Mouse (Mus musculus): Measurements from ENCODE around the gene Mmp15. TPM values are rescaled to one million over a fixed set of nuclear protein-coding genes. Genes with fewer than 3 reads are reported as not detected.

Mmp15 gene
- polyA plus RNA-seq, 1 experiment from 2014 or later, result 11.9 TPM

DNA sequence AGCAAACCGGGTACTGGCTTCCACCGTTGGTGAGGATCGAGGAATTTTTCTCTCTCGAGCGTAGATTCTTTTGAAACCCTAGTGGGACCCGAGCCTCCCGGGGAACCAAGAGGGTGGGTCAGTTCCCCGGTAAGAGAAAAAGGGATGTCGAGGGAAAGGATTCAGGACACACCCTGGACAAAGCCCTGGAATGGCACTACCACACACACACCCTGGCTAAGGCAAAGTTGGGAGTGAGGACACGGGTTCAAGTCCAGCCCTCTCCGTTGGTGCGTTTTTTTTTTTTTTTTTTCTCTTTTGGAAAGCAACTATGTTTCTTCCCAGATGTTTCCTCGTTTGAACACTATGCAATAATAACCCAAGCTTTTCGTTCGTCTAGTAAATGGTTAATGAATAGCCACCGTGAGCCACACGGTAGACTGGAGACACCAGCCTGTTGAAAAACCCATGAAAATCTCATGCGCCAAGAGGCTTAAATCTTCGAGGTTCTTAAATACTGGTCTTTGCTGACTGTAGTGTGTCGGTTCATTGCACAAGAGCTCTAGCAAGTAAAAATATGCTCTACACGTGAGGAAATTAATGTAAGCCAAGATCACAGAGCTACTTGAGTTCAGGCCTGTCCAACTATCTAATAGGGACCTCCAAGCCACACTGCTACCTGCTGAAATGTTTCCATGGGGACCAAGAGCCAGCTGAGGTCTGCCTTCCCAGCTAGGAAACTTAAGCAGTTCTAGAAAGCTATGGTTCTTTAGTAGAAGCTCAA lies 19.4 kb upstream of the Mmp15 start:
- WGBS, result 11% methylated on average over 21 of the region's 21 CpGs
- ATAC-seq, result peak; percentile 13; the same call in 1 of the 2 replicates
- TF ChIP-seq CTCF (IDR thresholded peaks at IDR 0.05; ENCODE audit: low read depth), result no peak

DNA sequence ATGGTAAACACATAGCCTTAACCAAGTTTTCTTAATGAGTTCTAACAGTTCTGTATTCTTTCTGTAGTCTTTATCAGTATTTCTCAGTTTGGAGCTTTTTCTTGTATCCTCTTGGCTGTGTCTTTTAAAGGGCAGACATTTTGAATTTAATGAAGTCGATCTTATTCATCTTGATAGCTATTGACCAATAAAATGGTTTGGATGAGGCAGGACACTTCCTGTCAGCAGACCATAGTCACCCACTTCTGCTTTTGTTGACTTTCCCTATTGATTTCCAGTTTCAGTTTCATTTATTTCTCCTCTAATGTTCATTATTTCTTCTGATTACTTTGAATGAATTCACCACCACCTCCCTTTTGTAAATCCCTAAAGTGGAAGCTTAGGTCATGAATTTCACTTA lies 16.4 kb upstream of the Mmp15 start:
- no peaks in the 10 kb centered on the region for H3K9me3 ChIP-seq (ENCODE audit: control insufficient read depth)
- no peak for ATAC-seq
- no peak overlapping the region for H3K4me3 ChIP-seq (ENCODE audit: low read depth, low read length)
- 0 out of 2 replicates have a peak, but pooled peaks cover 3% of the 10 kb centered on the region for H3K4me1 ChIP-seq (replicated peaks; ENCODE audit: control insufficient read depth, insufficient read depth, low read length)
- no peak overlapping the region for H3K27ac ChIP-seq (ENCODE audit: low read depth, low read length)
- no peak overlapping the region for H3K4me2 ChIP-seq (replicated peaks; ENCODE audit: low read depth)
- no peaks in the 10 kb centered on the region for H3K27me3 ChIP-seq (replicated peaks; ENCODE audit: control insufficient read depth, insufficient read depth, low read length)
- H3K36me3 ChIP-seq (ENCODE audit: control insufficient read depth, insufficient read depth), result peaks cover 49% of the 10 kb centered on the region
- 92% methylated on average over 1 of the region's 1 CpGs for WGBS
- no peak overlapping the region for H3K9ac ChIP-seq (ENCODE audit: low read depth, low read length)
- no peak for TF ChIP-seq CTCF (IDR thresholded peaks at IDR 0.05; ENCODE audit: low read depth)

More for the DNA sequence above, 19.4 kb upstream of the Mmp15 start:
- peak overlapping the region; percentile 78 for H3K9ac ChIP-seq (ENCODE audit: low read depth, low read length)
- peak overlapping the region; percentile 84 for H3K4me2 ChIP-seq (replicated peaks; ENCODE audit: low read depth)
- H3K4me1 ChIP-seq (replicated peaks; ENCODE audit: control insufficient read depth, insufficient read depth, low read length), result 0 out of 2 replicates have a peak, but pooled peaks cover 8% of the 10 kb centered on the region
- peaks cover 41% of the 10 kb centered on the region for H3K36me3 ChIP-seq (ENCODE audit: control insufficient read depth, insufficient read depth)
- peak overlapping the region; percentile 85 for H3K4me3 ChIP-seq (ENCODE audit: low read depth, low read length)
- H3K9me3 ChIP-seq (ENCODE audit: control insufficient read depth), result no peaks in the 10 kb centered on the region
- H3K27me3 ChIP-seq (replicated peaks; ENCODE audit: control insufficient read depth, insufficient read depth, low read length), result no peaks in the 10 kb centered on the region
- peak overlapping the region; percentile 96 for H3K27ac ChIP-seq (ENCODE audit: low read depth, low read length)

DNA sequence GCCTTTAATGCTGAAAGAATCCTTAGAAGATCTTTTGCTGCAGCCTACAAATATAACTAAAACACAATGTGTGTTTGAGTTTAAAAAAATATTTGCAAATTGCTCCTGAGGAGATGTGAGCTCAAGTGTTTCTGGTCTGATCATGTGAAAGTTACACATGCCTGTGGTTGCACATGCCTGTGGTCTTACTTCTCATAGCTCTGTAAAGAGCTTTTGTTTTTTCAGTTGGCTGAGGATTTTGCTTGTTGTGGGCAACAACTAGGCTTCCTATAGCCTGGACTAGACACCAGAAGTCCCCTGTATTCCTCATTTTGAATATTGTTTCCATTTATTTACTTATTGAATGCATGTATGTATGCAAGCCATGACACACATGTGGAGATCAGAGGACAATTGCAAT lies 15.7 kb upstream of the Mmp15 start:
- 0 out of 2 replicates have a peak, but pooled peaks cover 3% of the 10 kb centered on the region for H3K4me1 ChIP-seq (replicated peaks; ENCODE audit: control insufficient read depth, insufficient read depth, low read length)
- no peak overlapping the region for H3K27ac ChIP-seq (ENCODE audit: low read depth, low read length)
- no peaks in the 10 kb centered on the region for H3K27me3 ChIP-seq (replicated peaks; ENCODE audit: control insufficient read depth, insufficient read depth, low read length)
- TF ChIP-seq CTCF (IDR thresholded peaks at IDR 0.05; ENCODE audit: low read depth), result no peak
- H3K4me3 ChIP-seq (ENCODE audit: low read depth, low read length), result no peak overlapping the region
- ATAC-seq, result no peak
- H3K9ac ChIP-seq (ENCODE audit: low read depth, low read length), result no peak overlapping the region
- H3K4me2 ChIP-seq (replicated peaks; ENCODE audit: low read depth), result no peak overlapping the region
- H3K36me3 ChIP-seq (ENCODE audit: control insufficient read depth, insufficient read depth), result peaks cover 54% of the 10 kb centered on the region
- H3K9me3 ChIP-seq (ENCODE audit: control insufficient read depth), result no peaks in the 10 kb centered on the region

DNA sequence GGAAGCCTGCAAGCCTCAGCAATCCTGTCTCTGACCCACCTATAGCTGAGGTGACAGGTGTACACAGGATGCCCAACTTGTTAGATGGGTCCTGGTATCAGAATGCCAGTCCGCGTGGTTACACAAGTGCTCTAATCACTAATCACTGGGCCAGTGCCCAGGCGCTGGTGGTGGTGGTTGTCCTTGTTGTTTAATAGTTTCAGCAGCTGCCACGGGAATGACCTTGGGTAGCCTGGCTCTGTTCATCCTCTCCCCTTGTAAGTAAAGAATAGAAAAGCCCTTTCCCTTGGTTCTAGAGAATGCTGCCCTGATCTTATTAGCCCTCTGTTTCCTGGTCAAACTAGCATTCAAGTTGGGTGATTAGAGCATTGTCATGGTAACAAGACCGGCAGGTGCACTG lies 10.3 kb upstream of the Mmp15 start:
- Histone ChIP-seq H3K4me1 (replicated peaks; ENCODE audit: control insufficient read depth, insufficient read depth, low read length) (no peaks in the 10 kb centered on the region), H3K27ac (ENCODE audit: low read depth, low read length) (no peak overlapping the region), H3K4me3 (ENCODE audit: low read depth, low read length) (no peak overlapping the region), H3K4me2 (replicated peaks; ENCODE audit: low read depth) (no peak overlapping the region), H3K27me3 (replicated peaks; ENCODE audit: control insufficient read depth, insufficient read depth, low read length) (no peaks in the 10 kb centered on the region), H3K9ac (ENCODE audit: low read depth, low read length) (no peak overlapping the region), H3K36me3 (ENCODE audit: control insufficient read depth, insufficient read depth) (peaks cover 74% of the 10 kb centered on the region), H3K9me3 (ENCODE audit: control insufficient read depth) (no peaks in the 10 kb centered on the region)
- WGBS, result 42% methylated on average over 5 of the region's 5 CpGs
- ATAC-seq, result peak; percentile 48
- no peak for TF ChIP-seq CTCF (IDR thresholded peaks at IDR 0.05; ENCODE audit: low read depth)

DNA sequence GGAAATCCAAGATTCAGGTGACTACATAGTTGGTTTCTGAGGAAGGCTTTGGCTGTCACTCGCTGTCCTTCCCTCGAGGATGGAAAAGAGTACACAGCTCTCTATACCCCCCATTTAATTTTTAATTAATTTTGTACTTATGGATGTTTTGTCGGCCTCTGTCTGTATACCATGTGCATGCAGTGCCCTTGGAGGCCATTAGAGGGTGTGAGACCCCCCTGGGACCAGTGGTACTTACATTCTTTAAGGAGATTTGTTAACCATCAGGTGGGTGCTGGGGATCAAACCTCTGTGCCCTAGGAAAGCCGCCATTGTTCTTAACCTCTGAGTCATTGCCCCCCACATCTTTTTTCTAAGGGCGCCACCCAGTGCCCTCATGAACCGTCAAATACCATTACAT lies 7.4 kb upstream of the Mmp15 start:
- Histone ChIP-seq H3K27ac (ENCODE audit: low read depth, low read length) (no peak overlapping the region), H3K9ac (ENCODE audit: low read depth, low read length) (no peak overlapping the region), H3K27me3 (replicated peaks; ENCODE audit: control insufficient read depth, insufficient read depth, low read length) (no peaks in the 10 kb centered on the region), H3K36me3 (ENCODE audit: control insufficient read depth, insufficient read depth) (peaks cover 52% of the 10 kb centered on the region), H3K4me1 (replicated peaks; ENCODE audit: control insufficient read depth, insufficient read depth, low read length) (no peaks in the 10 kb centered on the region), H3K4me3 (ENCODE audit: low read depth, low read length) (no peak overlapping the region), H3K4me2 (replicated peaks; ENCODE audit: low read depth) (no peak overlapping the region), H3K9me3 (ENCODE audit: control insufficient read depth) (no peaks in the 10 kb centered on the region)
- WGBS, result 77% methylated on average over 6 of the region's 6 CpGs
- peak; percentile 45 for TF ChIP-seq CTCF (IDR thresholded peaks at IDR 0.05; ENCODE audit: low read depth)
- no peak for ATAC-seq

DNA sequence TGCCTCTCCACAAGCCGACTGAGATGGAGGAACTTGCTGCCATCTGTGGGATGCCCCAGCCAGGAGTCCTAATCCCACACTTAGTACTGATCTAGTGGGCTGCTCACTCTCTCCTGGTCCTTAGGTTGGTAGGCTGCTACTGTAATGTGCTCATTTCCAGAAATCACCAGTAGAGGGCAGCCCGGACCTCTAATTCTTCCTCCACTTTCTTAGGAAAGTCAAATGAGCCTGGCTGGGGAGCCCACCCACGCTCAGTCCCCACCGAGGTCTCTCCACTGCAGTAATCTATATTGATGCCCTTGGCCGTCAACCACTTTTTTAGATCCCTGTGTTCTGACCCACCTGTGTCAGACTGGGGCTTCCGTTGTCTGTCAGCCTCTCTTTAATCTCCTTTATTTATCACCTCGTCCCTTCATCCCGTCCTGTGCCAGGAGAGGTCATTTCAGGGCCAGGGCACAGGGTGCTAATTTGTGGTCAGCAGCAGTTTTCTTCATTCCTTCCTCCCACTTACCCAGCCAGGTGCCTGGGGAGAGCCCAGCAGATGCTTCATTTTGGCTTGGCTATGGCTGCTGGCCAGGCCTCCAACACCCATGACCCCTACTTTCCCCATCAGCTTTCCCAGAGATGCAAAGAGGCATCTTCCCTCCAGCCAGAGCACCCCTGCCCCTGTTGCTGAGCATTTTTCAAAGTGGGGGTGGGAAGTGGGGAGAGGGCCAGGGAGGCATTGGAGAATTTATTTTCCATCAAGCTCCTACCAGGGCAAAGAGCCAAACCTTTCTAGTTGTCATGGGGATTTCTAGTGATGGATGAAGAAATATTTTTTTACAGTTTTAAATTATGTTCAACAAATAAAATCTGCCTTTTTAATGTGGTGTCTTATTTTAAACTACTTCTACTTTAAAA lies 5.2 kb upstream of the Mmp15 start:
- Histone ChIP-seq H3K4me1 (replicated peaks; ENCODE audit: control insufficient read depth, insufficient read depth, low read length) (no peaks in the 10 kb centered on the region), H3K27me3 (replicated peaks; ENCODE audit: control insufficient read depth, insufficient read depth, low read length) (no peaks in the 10 kb centered on the region), H3K4me2 (replicated peaks; ENCODE audit: low read depth) (no peak overlapping the region), H3K9me3 (ENCODE audit: control insufficient read depth) (no peaks in the 10 kb centered on the region), H3K9ac (ENCODE audit: low read depth, low read length) (no peak overlapping the region), H3K36me3 (ENCODE audit: control insufficient read depth, insufficient read depth) (peaks cover 34% of the 10 kb centered on the region), H3K27ac (ENCODE audit: low read depth, low read length) (no peak overlapping the region), H3K4me3 (ENCODE audit: low read depth, low read length) (no peak overlapping the region)
- 33% methylated on average over 8 of the region's 8 CpGs for WGBS
- 0 out of 2 replicates have a peak, but pooled peaks have one; percentile 12 for ATAC-seq
- TF ChIP-seq CTCF (IDR thresholded peaks at IDR 0.05; ENCODE audit: low read depth), result peak; percentile 84

All from intestine, postnatal 0 days (tissue).